8 mouse cellular contexts compared by ENCODE assay signal in genomic region chr12:91849045-91849467, GRCm38 (mm10). TPM values are rescaled to one million over a fixed set of nuclear protein-coding genes. Genes with fewer than 3 reads are reported as not detected.
DNase-seq lines count a peak whose midpoint lies in the region; ATAC-seq lines count a peak whose summit lies in the region.

Gene Sel1l, minus strand, starts transcription at chr12:91849157.

- H3K4me2 ChIP-seq in heart, embryonic 14.5 days (ENCODE audit: low read length) = peak within 1 kb of the TSS; percentile 79
- peak within 1 kb of the TSS; percentile 95 for H3K4me2 ChIP-seq in liver, embryonic 13.5 days
- H3K4me2 ChIP-seq in stomach, embryonic 16.5 days (ENCODE audit: low read depth, low read length) = peak within 1 kb of the TSS; percentile 84

- WGBS in heart, embryonic 14.5 days = under 1% methylated on average over 34 of the region's 35 CpGs
- WGBS in liver, embryonic 13.5 days (ENCODE audit: insufficient replicate concordance) = under 1% methylated on average over 35 of the region's 35 CpGs
- WGBS in stomach, embryonic 16.5 days = under 1% methylated on average over 35 of the region's 35 CpGs

- H3K9me3 ChIP-seq in heart, embryonic 14.5 days (ENCODE audit: control insufficient read depth, low read length) = no peaks in the 10 kb centered on the region
- no peaks in the 10 kb centered on the region for H3K9me3 ChIP-seq in liver, embryonic 13.5 days (replicated peaks)
- H3K9me3 ChIP-seq in stomach, embryonic 16.5 days (replicated peaks; ENCODE audit: control insufficient read depth, low read length) = no peaks in the 10 kb centered on the region

- 0 out of 4 replicates have a peak, but pooled peaks cover 0 to 3% of the 10 kb centered on the region in 2 experiments for H3K4me1 ChIP-seq in heart, embryonic 14.5 days (ENCODE audit: control insufficient read depth in 2 of 2, insufficient read depth in 2 of 2, low read length in 2 of 2)
- H3K4me1 ChIP-seq in liver, embryonic 13.5 days (replicated peaks) = peaks cover 43% of the 10 kb centered on the region
- H3K4me1 ChIP-seq in stomach, embryonic 16.5 days (ENCODE audit: control insufficient read depth, insufficient read depth, low read length) = peaks cover 11% of the 10 kb centered on the region

- H3K9ac ChIP-seq in heart, embryonic 14.5 days (ENCODE audit: low read length) = peak within 1 kb of the TSS; percentile 86
- peak within 1 kb of the TSS; percentile 92 for H3K9ac ChIP-seq in liver, embryonic 13.5 days
- H3K9ac ChIP-seq in stomach, embryonic 16.5 days (ENCODE audit: low read length) = peak within 1 kb of the TSS; percentile 95

- peak within 1 kb of the TSS; percentile 66 to 72 for H3K4me3 ChIP-seq in heart, embryonic 14.5 days (ENCODE audit: control insufficient read depth in 1 of 2, insufficient read depth in 1 of 2, low read depth in 1 of 2, low read length in 2 of 2)
- H3K4me3 ChIP-seq in liver, embryonic 13.5 days (replicated peaks) = peak within 1 kb of the TSS; percentile 90
- H3K4me3 ChIP-seq in stomach, embryonic 16.5 days (replicated peaks; ENCODE audit: low read length) = peak within 1 kb of the TSS; percentile 96

- peak; percentile 99 for ATAC-seq in CD4-positive, CD25-positive, alpha-beta regulatory T cell, adult 4 months
- peak; percentile 100 for ATAC-seq in heart, embryonic 14.5 days (ENCODE audit: insufficient number of reproducible peaks, insufficient read depth, low FRiP score, low read depth)
- ATAC-seq in liver, embryonic 13.5 days (ENCODE audit: low read depth) = peak; percentile 99
- ATAC-seq in stomach, embryonic 16.5 days (ENCODE audit: insufficient read depth, low FRiP score) = peak; percentile 100

- peak; percentile 97 for DNase-seq in c-Kit-negative CD71-positive TER-119-positive erythroid progenitor cells, embryonic 14.5 days (ENCODE audit: low read depth, low spot score)
- peak; percentile 98 for DNase-seq in fibroblast of lung, adult 2 months (ENCODE audit: low read depth)
- DNase-seq in kidney, postnatal 14 days = peak; percentile 98
- DNase-seq in liver, embryonic 13.5 days = peak; percentile 99
- peak; percentile 94 for DNase-seq in neural tube, embryonic 10.5 days (ENCODE audit: extremely low spot score, low spot score)

- H3K27ac ChIP-seq in heart, embryonic 14.5 days (replicated peaks in 1 of 2; ENCODE audit: control insufficient read depth in 1 of 2, insufficient read depth in 1 of 2, low read depth in 2 of 2, low read length in 2 of 2) = peak within 1 kb of the TSS in 1 of 2 experiments; percentile 63; a peak in 3 of 4 replicates
- peak within 1 kb of the TSS; percentile 83 for H3K27ac ChIP-seq in liver, embryonic 13.5 days
- peak within 1 kb of the TSS; percentile 66 for H3K27ac ChIP-seq in stomach, embryonic 16.5 days (ENCODE audit: low read length)

- H3K36me3 ChIP-seq in heart, embryonic 14.5 days (ENCODE audit: control insufficient read depth, insufficient read depth, low read length) = peaks cover 2% of the 10 kb centered on the region; the same call in 1 of the 2 replicates
- H3K36me3 ChIP-seq in liver, embryonic 13.5 days = peaks cover 2% of the 10 kb centered on the region; the same call in 1 of the 2 replicates
- no peaks in the 10 kb centered on the region for H3K36me3 ChIP-seq in stomach, embryonic 16.5 days (ENCODE audit: control insufficient read depth, insufficient read depth, low read length)

- no peaks in the 10 kb centered on the region for H3K27me3 ChIP-seq in heart, embryonic 14.5 days (ENCODE audit: control insufficient read depth, insufficient read depth, low read length)
- H3K27me3 ChIP-seq in liver, embryonic 13.5 days = no peaks in the 10 kb centered on the region
- H3K27me3 ChIP-seq in stomach, embryonic 16.5 days (ENCODE audit: control insufficient read depth, insufficient read depth, low read length) = no peaks in the 10 kb centered on the region

RNA-seq across cellular contexts. Expression of gene Sel1l, which starts in this region (rescaled TPM):
- 10 to 100 TPM; 55.6 to 63.7 TPM for polyA plus RNA-seq in CD4-positive, CD25-positive, alpha-beta regulatory T cell, adult 4 months (2017; shearing (Covaris generic))
- polyA plus RNA-seq in heart, embryonic 14.5 days (2014; fragmentation: Nextera tagmentation; extraction: Ambion mirVana) = 60.8 and 63.5 TPM in 2 replicates
- 34.5 and 43.0 TPM in 2 replicates for polyA plus RNA-seq in liver, embryonic 13.5 days (2015; fragmentation: Nextera tagmentation; extraction: Ambion mirVana)
- 131 and 140 TPM in 2 replicates for polyA plus RNA-seq in stomach, embryonic 16.5 days (2015; fragmentation: Nextera tagmentation; extraction: Ambion mirVana)
